Mouse (Mus musculus): ENCODE results near the gene Krtap19-4. TPM values are rescaled to one million over a fixed set of nuclear protein-coding genes. Genes with fewer than 3 reads are reported as not detected.
A peak's percentile ranks its signal among the peaks of the same experiment; 100 is the strongest.

Krtap19-4 gene
- total RNA-seq, 1 experiment = not detected

DNA sequence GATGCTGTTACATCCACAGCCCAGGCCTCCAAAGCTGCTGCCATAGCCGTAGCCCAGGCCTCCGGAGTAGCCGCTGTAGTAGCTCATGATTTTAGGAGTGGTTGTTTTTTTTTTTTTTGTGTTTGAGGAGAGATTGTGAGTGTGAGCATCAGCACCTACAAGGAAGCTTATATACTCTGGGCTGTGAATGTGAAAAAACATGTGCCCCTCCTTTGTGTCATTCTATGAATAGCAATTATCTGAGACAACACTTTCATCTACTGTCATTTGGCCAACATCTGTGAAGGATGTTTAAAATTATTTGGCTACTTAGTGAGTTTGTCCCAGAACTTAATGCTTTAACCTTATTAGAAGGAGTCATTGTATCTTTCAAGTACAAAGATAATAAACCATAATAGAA lies 10.7 kb downstream of the Krtap19-4 start, which contains the start of gene Krtap19-2:
Krtap19-2 (minus strand) TSS at position 101 of the 400 bp plus-strand sequence.
- no peaks in the 10 kb centered on the region for H3K9me3 ChIP-seq (ENCODE audit: control insufficient read depth, insufficient read depth, low read depth, low read length)
- DNase-seq (ENCODE audit: low read depth, low spot score) = no peak
- in situ Hi-C loops (cut with MboI; ENCODE audit: low sequenced_read_pairs in 2 of 2, unreplicated experiment in 2 of 2) = no loop called here
- no peak within 1 kb of the TSS for H3K4me3 ChIP-seq (ENCODE audit: insufficient read depth in 1 of 2, low read depth in 1 of 2, low read length in 2 of 2, poor library complexity in 1 of 2, severe bottlenecking in 1 of 2)
- TF ChIP-seq CHD2 (IDR thresholded peaks at IDR 0.05; ENCODE audit: low read depth, low read length) (no peak), ZC3H11A (IDR thresholded peaks at IDR 0.05; ENCODE audit: borderline replicate concordance, low read depth, low read length) (no peak), MAFK (IDR thresholded peaks at IDR 0.05; ENCODE audit: insufficient read depth, low read depth, low read length) (no peak), HCFC1 (IDR thresholded peaks at IDR 0.05; ENCODE audit: borderline replicate concordance, insufficient read depth, low read length) (no peak), ZNF384 (IDR thresholded peaks at IDR 0.05; ENCODE audit: low read depth, low read length) (no peak)
- no peak within 1 kb of the TSS for H3K9ac ChIP-seq (ENCODE audit: insufficient read depth, low read depth, low read length, poor library complexity, severe bottlenecking)
- H3K4me1 ChIP-seq (ENCODE audit: control insufficient read depth in 2 of 2, insufficient read depth in 2 of 2, low read length in 2 of 2, poor library complexity in 1 of 2) = no peaks in the 10 kb centered on the region
- H3K27ac ChIP-seq (ENCODE audit: insufficient read depth, low read depth, low read length, poor library complexity, severe bottlenecking) = no peak within 1 kb of the TSS
- H3K36me3 ChIP-seq (ENCODE audit: control insufficient read depth, insufficient read depth, low read length, poor library complexity, severe bottlenecking) = no peaks in the 10 kb centered on the region

GRCm38 (mm10) chr16:88869311-88869710 lies 15.6 kb downstream of the Krtap19-4 start, which contains the start of gene Krtap19-1:
Krtap19-1 (minus strand) TSS chr16:88869411.
- Histone ChIP-seq H3K27ac (ENCODE audit: insufficient read depth, low read depth, low read length, poor library complexity, severe bottlenecking) (no peak within 1 kb of the TSS), H3K9me3 (ENCODE audit: control insufficient read depth, insufficient read depth, low read depth, low read length) (no peaks in the 10 kb centered on the region), H3K9ac (ENCODE audit: insufficient read depth, low read depth, low read length, poor library complexity, severe bottlenecking) (no peak within 1 kb of the TSS), H3K4me3 (ENCODE audit: insufficient read depth in 1 of 2, low read depth in 1 of 2, low read length in 2 of 2, poor library complexity in 1 of 2, severe bottlenecking in 1 of 2) (no peak within 1 kb of the TSS), H3K36me3 (ENCODE audit: control insufficient read depth, insufficient read depth, low read length, poor library complexity, severe bottlenecking) (no peaks in the 10 kb centered on the region), H3K4me1 (ENCODE audit: control insufficient read depth in 2 of 2, insufficient read depth in 2 of 2, low read length in 2 of 2, poor library complexity in 1 of 2) (no peaks in the 10 kb centered on the region)
- in situ Hi-C loops (cut with MboI; ENCODE audit: low sequenced_read_pairs in 2 of 2, unreplicated experiment in 2 of 2) = no loop called here
- no peak for TF ChIP-seq ZNF384 (IDR thresholded peaks at IDR 0.05; ENCODE audit: low read depth, low read length)
- no peak for TF ChIP-seq HCFC1 (IDR thresholded peaks at IDR 0.05; ENCODE audit: borderline replicate concordance, insufficient read depth, low read length)
- no peak for TF ChIP-seq ZC3H11A (IDR thresholded peaks at IDR 0.05; ENCODE audit: borderline replicate concordance, low read depth, low read length)
- TF ChIP-seq CHD2 (IDR thresholded peaks at IDR 0.05; ENCODE audit: low read depth, low read length) = no peak
- TF ChIP-seq MAFK (IDR thresholded peaks at IDR 0.05; ENCODE audit: insufficient read depth, low read depth, low read length) = no peak
- DNase-seq (ENCODE audit: low read depth, low spot score) = no peak

- TF ChIP-seq MAFK (IDR thresholded peaks at IDR 0.05; ENCODE audit: insufficient read depth, low read depth, low read length) (no peak), ZNF384 (IDR thresholded peaks at IDR 0.05; ENCODE audit: low read depth, low read length) (no peak), HCFC1 (IDR thresholded peaks at IDR 0.05; ENCODE audit: borderline replicate concordance, insufficient read depth, low read length) (no peak), ZC3H11A (IDR thresholded peaks at IDR 0.05; ENCODE audit: borderline replicate concordance, low read depth, low read length) (no peak), CHD2 (IDR thresholded peaks at IDR 0.05; ENCODE audit: low read depth, low read length) (no peak)
- H3K4me1 ChIP-seq (ENCODE audit: control insufficient read depth in 2 of 2, insufficient read depth in 2 of 2, low read length in 2 of 2, poor library complexity in 1 of 2) = no peaks in the 10 kb centered on the region
- H3K27ac ChIP-seq (ENCODE audit: insufficient read depth, low read depth, low read length, poor library complexity, severe bottlenecking) = no peak overlapping the region
- no peak overlapping the region for H3K4me3 ChIP-seq (ENCODE audit: insufficient read depth in 1 of 2, low read depth in 1 of 2, low read length in 2 of 2, poor library complexity in 1 of 2, severe bottlenecking in 1 of 2)
- H3K9ac ChIP-seq (ENCODE audit: insufficient read depth, low read depth, low read length, poor library complexity, severe bottlenecking) = no peak overlapping the region
- H3K36me3 ChIP-seq (ENCODE audit: control insufficient read depth, insufficient read depth, low read length, poor library complexity, severe bottlenecking) = no peaks in the 10 kb centered on the region
- DNase-seq (ENCODE audit: low read depth, low spot score) = no peak
- H3K9me3 ChIP-seq (ENCODE audit: control insufficient read depth, insufficient read depth, low read depth, low read length) = no peaks in the 10 kb centered on the region
- in situ Hi-C loops (cut with MboI; ENCODE audit: low sequenced_read_pairs in 2 of 2, unreplicated experiment in 2 of 2) = no loop called here
Observed at GRCm38 (mm10) chr16:88864887-88865407, 19.9 kb downstream of the Krtap19-4 start.

GRCm38 (mm10) chr16:88851450-88851849 lies 33.4 kb downstream of the Krtap19-4 start:
- Histone ChIP-seq H3K4me1 (ENCODE audit: control insufficient read depth in 2 of 2, insufficient read depth in 2 of 2, low read length in 2 of 2, poor library complexity in 1 of 2) (no peaks in the 10 kb centered on the region), H3K9ac (ENCODE audit: insufficient read depth, low read depth, low read length, poor library complexity, severe bottlenecking) (no peak overlapping the region), H3K27ac (ENCODE audit: insufficient read depth, low read depth, low read length, poor library complexity, severe bottlenecking) (no peak overlapping the region), H3K36me3 (ENCODE audit: control insufficient read depth, insufficient read depth, low read length, poor library complexity, severe bottlenecking) (no peaks in the 10 kb centered on the region), H3K4me3 (ENCODE audit: insufficient read depth in 1 of 2, low read depth in 1 of 2, low read length in 2 of 2, poor library complexity in 1 of 2, severe bottlenecking in 1 of 2) (no peak overlapping the region), H3K9me3 (ENCODE audit: control insufficient read depth, insufficient read depth, low read depth, low read length) (no peaks in the 10 kb centered on the region)
- in situ Hi-C loops (cut with MboI; ENCODE audit: low sequenced_read_pairs in 2 of 2, unreplicated experiment in 2 of 2) = no loop called here
- DNase-seq (ENCODE audit: low read depth, low spot score) = peak; percentile 29
- TF ChIP-seq ZC3H11A (IDR thresholded peaks at IDR 0.05; ENCODE audit: borderline replicate concordance, low read depth, low read length) (peak; percentile 66; the same call in 1 of the 2 replicates), CHD2 (IDR thresholded peaks at IDR 0.05; ENCODE audit: low read depth, low read length) (no peak)

GRCm38 (mm10) chr16:88848558-88848957 lies 36.3 kb downstream of the Krtap19-4 start:
- no peak overlapping the region for H3K4me3 ChIP-seq (ENCODE audit: insufficient read depth in 1 of 2, low read depth in 1 of 2, low read length in 2 of 2, poor library complexity in 1 of 2, severe bottlenecking in 1 of 2)
- no peaks in the 10 kb centered on the region for H3K36me3 ChIP-seq (ENCODE audit: control insufficient read depth, insufficient read depth, low read length, poor library complexity, severe bottlenecking)
- H3K9me3 ChIP-seq (ENCODE audit: control insufficient read depth, insufficient read depth, low read depth, low read length) = no peaks in the 10 kb centered on the region
- no peak overlapping the region for H3K9ac ChIP-seq (ENCODE audit: insufficient read depth, low read depth, low read length, poor library complexity, severe bottlenecking)
- in situ Hi-C loops (cut with MboI; ENCODE audit: low sequenced_read_pairs in 2 of 2, unreplicated experiment in 2 of 2) = no loop called here
- no peak for DNase-seq (ENCODE audit: low read depth, low spot score)
- H3K4me1 ChIP-seq (ENCODE audit: control insufficient read depth in 2 of 2, insufficient read depth in 2 of 2, low read length in 2 of 2, poor library complexity in 1 of 2) = no peaks in the 10 kb centered on the region
- TF ChIP-seq ZNF384 (IDR thresholded peaks at IDR 0.05; ENCODE audit: low read depth, low read length) (no peak), CHD2 (IDR thresholded peaks at IDR 0.05; ENCODE audit: low read depth, low read length) (no peak), HCFC1 (IDR thresholded peaks at IDR 0.05; ENCODE audit: borderline replicate concordance, insufficient read depth, low read length) (no peak), MAFK (IDR thresholded peaks at IDR 0.05; ENCODE audit: insufficient read depth, low read depth, low read length) (no peak)
- H3K27ac ChIP-seq (ENCODE audit: insufficient read depth, low read depth, low read length, poor library complexity, severe bottlenecking) = no peak overlapping the region

Data from ES-E14 (cell line).